Mouse (Mus musculus) neural tube, embryonic 15.5 days (tissue): ENCODE measurements around the gene Eef2k. TPM values are rescaled to one million over a fixed set of nuclear protein-coding genes. Genes with fewer than 3 reads are reported as not detected.
A peak's percentile ranks its signal among the peaks of the same experiment; 100 is the strongest.

Experiments used
- ATAC-seq: fragments of 200-750 bp; cut with Nextera tagmentation; 2 replicates; pipeline ENCODE4 v1.8.0; 2017; ENCODE audit warnings: mild to moderate bottlenecking, moderate TSS enrichment, moderate library complexity; ENCODE audit not compliant: low FRiP score
- H3K27ac ChIP-seq: fragments of 300-500 bp; sonication (generic); replicated peaks from 2 replicates; pipeline ENCODE4 v1.5.1; 2015; ENCODE audit warnings: mild to moderate bottlenecking, inconsistent platforms
- H3K27me3 ChIP-seq: fragments of 300-500 bp; sonication (generic); replicated peaks from 2 replicates; pipeline ENCODE4 v1.6.1; 2015; ENCODE audit warnings: inconsistent platforms
- H3K36me3 ChIP-seq: fragments of 300-500 bp; sonication (generic); 2 replicates; pipeline ENCODE4 v1.6.1; 2015; ENCODE audit warnings: inconsistent platforms
- H3K4me1 ChIP-seq: fragments of 300-500 bp; sonication (generic); 2 replicates; pipeline ENCODE4 v1.6.1; 2015; ENCODE audit warnings: inconsistent platforms
- H3K4me2 ChIP-seq: fragments of 300-500 bp; sonication (generic); 2 replicates; pipeline ENCODE4 v1.6.1; 2015; ENCODE audit warnings: inconsistent platforms, mild to moderate bottlenecking, moderate library complexity
- H3K4me3 ChIP-seq: fragments of 300-500 bp; sonication (generic); replicated peaks from 2 replicates; pipeline ENCODE4 v1.5.1; 2015; ENCODE audit warnings: mild to moderate bottlenecking, inconsistent platforms
- H3K9ac ChIP-seq: fragments of 300-500 bp; sonication (generic); replicated peaks from 2 replicates; pipeline ENCODE4 v1.6.1; 2015; ENCODE audit warnings: mild to moderate bottlenecking, inconsistent platforms
- H3K9me3 ChIP-seq: fragments of 300-500 bp; sonication (generic); replicated peaks from 2 replicates; pipeline ENCODE4 v1.6.1; 2016; ENCODE audit warnings: inconsistent platforms
- WGBS: fragments of 180-500 bp; shearing (Covaris S2); methylation state at CpG from one replicate; pipeline ENCODE4 v1.1.7; 2015; ENCODE audit warnings: mixed read lengths; 5-methylcytosine and 5-hydroxymethylcytosine counted together
- polyA plus RNA-seq: library from polyadenylated mRNA; unstranded; fragments of >200 nt; fragmentation: Nextera tagmentation; extraction: Ambion mirVana; gene quantifications from 2 replicates; pipeline ENCODE4 v1.2.1, GENCODE M21; 2015

Eef2k gene
- polyA plus RNA-seq, 1 experiment from 2014 or later: 33.5 TPM

- Histone ChIP-seq H3K9me3 (no peaks in the 10 kb centered on the region), H3K4me2 (peak overlapping the region; percentile 72; the same call in 1 of the 2 replicates), H3K4me1 (peaks cover 18% of the 10 kb centered on the region), H3K36me3 (no peaks in the 10 kb centered on the region), H3K9ac (no peak overlapping the region), H3K27me3 (no peaks in the 10 kb centered on the region), H3K4me3 (no peak overlapping the region), H3K27ac (no peak overlapping the region)
- WGBS: 24% methylated on average over 11 of the region's 11 CpGs
- ATAC-seq: no peak
These were observed 73.7 kb downstream of the Eef2k start for GRCm38 (mm10) chr7:120916262-120916875.

- peak overlapping the region; percentile 97 for H3K4me3 ChIP-seq
- no peaks in the 10 kb centered on the region for H3K36me3 ChIP-seq
- ATAC-seq: no peak
- H3K27me3 ChIP-seq: no peaks in the 10 kb centered on the region
- H3K4me2 ChIP-seq: peak overlapping the region; percentile 72
- peaks cover 18% of the 10 kb centered on the region for H3K4me1 ChIP-seq
- WGBS: 10% methylated on average over 12 of the region's 12 CpGs
- no peak overlapping the region for H3K9ac ChIP-seq
- H3K27ac ChIP-seq: no peak overlapping the region
- H3K9me3 ChIP-seq: no peaks in the 10 kb centered on the region
These were observed 74.6 kb downstream of the Eef2k start for GRCm38 (mm10) chr7:120917279-120917591.

- Histone ChIP-seq H3K9ac (peak within 1 kb of the TSS; percentile 84), H3K36me3 (no peaks in the 10 kb centered on the region), H3K4me1 (peaks cover 18% of the 10 kb centered on the region), H3K27ac (peak within 1 kb of the TSS; percentile 86), H3K4me3 (peak within 1 kb of the TSS; percentile 97), H3K9me3 (no peaks in the 10 kb centered on the region), H3K4me2 (peak within 1 kb of the TSS; percentile 72), H3K27me3 (no peaks in the 10 kb centered on the region)
- ATAC-seq: peak; percentile 93
- under 1% methylated on average over 91 of the region's 102 CpGs for WGBS
These were observed 75.2 kb downstream of the Eef2k start, which contains the start of gene Polr3e for GRCm38 (mm10) chr7:120917592-120918461. Gene Polr3e, plus strand, starts transcription at chr7:120917744.

- Histone ChIP-seq H3K4me3 (peak overlapping the region; percentile 97), H3K27ac (peak overlapping the region; percentile 86), H3K27me3 (no peaks in the 10 kb centered on the region), H3K4me2 (peak overlapping the region; percentile 72), H3K36me3 (no peaks in the 10 kb centered on the region), H3K9ac (peak overlapping the region; percentile 84), H3K4me1 (peaks cover 18% of the 10 kb centered on the region), H3K9me3 (no peaks in the 10 kb centered on the region)
- WGBS: 7% methylated on average over 10 of the region's 10 CpGs
- ATAC-seq: peak; percentile 66
These were observed 75.9 kb downstream of the Eef2k start for GRCm38 (mm10) chr7:120918526-120918962.

GRCm38 (mm10) chr7:120933110-120933509, 90.5 kb downstream of the Eef2k start:
- Histone ChIP-seq H3K9ac (no peak overlapping the region), H3K4me2 (no peak overlapping the region), H3K36me3 (peaks cover 88% of the 10 kb centered on the region), H3K9me3 (no peaks in the 10 kb centered on the region), H3K4me1 (no peaks in the 10 kb centered on the region), H3K27me3 (no peaks in the 10 kb centered on the region), H3K4me3 (no peak overlapping the region), H3K27ac (no peak overlapping the region)
- no peak for ATAC-seq
- WGBS: 96% methylated on average over 7 of the region's 7 CpGs

- Histone ChIP-seq H3K9me3 (no peaks in the 10 kb centered on the region), H3K9ac (no peak overlapping the region), H3K27ac (no peak overlapping the region), H3K4me1 (no peaks in the 10 kb centered on the region), H3K36me3 (peaks cover 88% of the 10 kb centered on the region), H3K4me3 (no peak overlapping the region), H3K4me2 (no peak overlapping the region), H3K27me3 (no peaks in the 10 kb centered on the region)
- 91% methylated on average over 4 of the region's 5 CpGs for WGBS
- no peak for ATAC-seq
These were observed 91.1 kb downstream of the Eef2k start for GRCm38 (mm10) chr7:120933680-120934195.

- H3K27ac ChIP-seq: no peak overlapping the region
These were observed 92.1 kb downstream of the Eef2k start for GRCm38 (mm10) chr7:120934716-120935115.

GRCm38 (mm10) chr7:120936522-120936921, 93.9 kb downstream of the Eef2k start:
- H3K9me3 ChIP-seq: no peaks in the 10 kb centered on the region
- H3K36me3 ChIP-seq: peaks cover 90% of the 10 kb centered on the region
- no peak overlapping the region for H3K4me2 ChIP-seq
- no peak overlapping the region for H3K9ac ChIP-seq
- H3K27ac ChIP-seq: no peak overlapping the region
- no peak overlapping the region for H3K4me3 ChIP-seq
- ATAC-seq: no peak
- WGBS: 91% methylated on average over 4 of the region's 4 CpGs
- no peaks in the 10 kb centered on the region for H3K4me1 ChIP-seq
- no peaks in the 10 kb centered on the region for H3K27me3 ChIP-seq

More at GRCm38 (mm10) chr7:120934716-120935115, 92.1 kb downstream of the Eef2k start:
- Histone ChIP-seq H3K4me3 (no peak overlapping the region), H3K27me3 (no peaks in the 10 kb centered on the region), H3K9me3 (no peaks in the 10 kb centered on the region), H3K36me3 (peaks cover 88% of the 10 kb centered on the region), H3K4me1 (no peaks in the 10 kb centered on the region), H3K4me2 (no peak overlapping the region), H3K9ac (no peak overlapping the region)
- 0 out of 2 replicates have a peak, but pooled peaks have one; percentile 40 for ATAC-seq
- WGBS: 37% methylated on average over 5 of the region's 5 CpGs

- H3K4me3 ChIP-seq: no peak overlapping the region
- H3K9me3 ChIP-seq: no peaks in the 10 kb centered on the region
- no peak overlapping the region for H3K9ac ChIP-seq
- H3K36me3 ChIP-seq: peaks cover 83% of the 10 kb centered on the region
- no peak overlapping the region for H3K4me2 ChIP-seq
- WGBS: 81% methylated on average over 9 of the region's 9 CpGs
- H3K27me3 ChIP-seq: no peaks in the 10 kb centered on the region
- no peaks in the 10 kb centered on the region for H3K4me1 ChIP-seq
- ATAC-seq: no peak
- H3K27ac ChIP-seq: no peak overlapping the region
These were observed 95.6 kb downstream of the Eef2k start for GRCm38 (mm10) chr7:120938206-120938605.

GRCm38 (mm10) chr7:120940343-120940742, 97.7 kb downstream of the Eef2k start:
- Histone ChIP-seq H3K9ac (no peak overlapping the region), H3K27me3 (no peaks in the 10 kb centered on the region), H3K4me1 (no peaks in the 10 kb centered on the region), H3K4me3 (no peak overlapping the region), H3K9me3 (no peaks in the 10 kb centered on the region), H3K36me3 (peaks cover 79% of the 10 kb centered on the region), H3K27ac (no peak overlapping the region), H3K4me2 (no peak overlapping the region)
- WGBS: 95% methylated on average over 12 of the region's 12 CpGs
- no peak for ATAC-seq

GRCm38 (mm10) chr7:120941214-120941613, 98.6 kb downstream of the Eef2k start:
- no peak overlapping the region for H3K9ac ChIP-seq
- no peak overlapping the region for H3K4me3 ChIP-seq
- no peaks in the 10 kb centered on the region for H3K9me3 ChIP-seq
- no peak for ATAC-seq
- H3K27me3 ChIP-seq: no peaks in the 10 kb centered on the region
- no peaks in the 10 kb centered on the region for H3K4me1 ChIP-seq
- peaks cover 79% of the 10 kb centered on the region for H3K36me3 ChIP-seq
- H3K4me2 ChIP-seq: no peak overlapping the region
- 97% methylated on average over 6 of the region's 6 CpGs for WGBS
- no peak overlapping the region for H3K27ac ChIP-seq

GRCm38 (mm10) chr7:120942506-120942905, 99.9 kb downstream of the Eef2k start:
- 96% methylated on average over 1 of the region's 1 CpGs for WGBS
- ATAC-seq: no peak
- H3K4me1 ChIP-seq: no peaks in the 10 kb centered on the region
- peaks cover 68% of the 10 kb centered on the region for H3K36me3 ChIP-seq
- no peaks in the 10 kb centered on the region for H3K9me3 ChIP-seq
- no peak overlapping the region for H3K4me3 ChIP-seq
- H3K27ac ChIP-seq: no peak overlapping the region
- no peak overlapping the region for H3K9ac ChIP-seq
- no peak overlapping the region for H3K4me2 ChIP-seq
- H3K27me3 ChIP-seq: no peaks in the 10 kb centered on the region
